Mouse (Mus musculus): ENCODE results near the gene Ntf3. TPM values are rescaled to one million over a fixed set of nuclear protein-coding genes. Genes with fewer than 3 reads are reported as not detected.

Gene Ntf3
- total RNA-seq, 2 experiments from 2014 or later: 3.7 to 4.3 TPM

DNA sequence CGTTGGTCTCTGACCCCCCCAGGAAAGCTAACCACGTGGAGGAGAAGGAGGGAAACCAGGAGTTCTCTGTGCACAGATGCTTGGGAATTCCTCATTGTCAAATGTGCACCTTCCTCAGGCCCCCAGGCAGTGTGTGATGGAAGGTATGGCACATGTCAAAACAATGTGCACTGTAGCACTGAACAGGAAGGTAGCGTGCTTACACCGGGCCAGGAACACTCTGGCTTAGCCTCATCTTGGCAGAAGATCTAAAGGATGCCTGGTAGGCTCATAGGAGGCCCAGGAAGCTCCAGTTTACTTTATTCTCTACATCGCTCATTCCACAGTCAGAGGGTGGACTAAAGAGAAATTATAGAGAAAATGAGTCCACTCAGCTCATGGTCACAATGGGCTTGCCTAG, 57.5 kb downstream of the Ntf3 start:
- DNase-seq: no peak
- intact Hi-C loops (cut with DNase I): no loop called here

GRCm38 (mm10) chr6:126108771-126109170, 57.9 kb downstream of the Ntf3 start:
- intact Hi-C loops (cut with DNase I): no loop called here
- DNase-seq: no peak

DNA sequence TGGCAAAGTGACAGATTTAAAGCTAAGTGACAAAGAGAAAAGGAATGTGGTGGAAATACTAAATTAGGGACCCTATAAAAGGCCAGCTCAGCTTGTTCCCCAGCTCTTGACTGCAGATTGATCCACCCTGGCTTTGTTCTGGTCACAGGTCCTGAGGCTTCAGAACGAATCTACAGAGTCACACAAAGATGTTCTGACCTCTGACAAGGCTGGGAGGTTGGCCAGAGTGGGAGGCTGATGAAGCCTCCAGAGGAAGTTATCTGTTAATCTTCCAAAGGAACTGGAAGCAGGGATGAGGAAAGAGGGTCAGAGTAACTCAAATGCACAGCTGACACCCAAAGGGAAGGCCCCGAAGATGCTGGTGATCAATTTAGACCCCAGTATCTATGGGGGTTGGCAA, 59.3 kb downstream of the Ntf3 start:
- DNase-seq: no peak
- intact Hi-C loops (cut with DNase I): no loop called here

DNA sequence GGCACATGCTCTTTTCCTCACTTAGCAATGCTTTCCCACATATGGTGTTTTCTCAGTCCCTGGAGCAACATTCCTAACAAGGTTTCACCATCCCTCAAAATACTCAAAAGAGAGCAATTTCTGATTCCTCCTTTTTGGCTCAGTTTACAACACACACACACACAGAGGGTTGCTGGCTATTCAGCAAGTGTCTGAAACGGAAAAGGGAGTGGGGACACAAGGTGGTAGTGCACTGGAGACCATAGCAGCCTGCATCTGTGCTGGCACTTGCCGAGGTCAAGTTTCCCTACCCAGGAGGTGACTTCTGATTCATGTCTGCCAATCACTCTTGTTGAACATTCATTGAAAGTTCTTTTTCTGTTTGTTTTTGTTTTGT, 59.9 kb downstream of the Ntf3 start:
- DNase-seq: no peak

DNA sequence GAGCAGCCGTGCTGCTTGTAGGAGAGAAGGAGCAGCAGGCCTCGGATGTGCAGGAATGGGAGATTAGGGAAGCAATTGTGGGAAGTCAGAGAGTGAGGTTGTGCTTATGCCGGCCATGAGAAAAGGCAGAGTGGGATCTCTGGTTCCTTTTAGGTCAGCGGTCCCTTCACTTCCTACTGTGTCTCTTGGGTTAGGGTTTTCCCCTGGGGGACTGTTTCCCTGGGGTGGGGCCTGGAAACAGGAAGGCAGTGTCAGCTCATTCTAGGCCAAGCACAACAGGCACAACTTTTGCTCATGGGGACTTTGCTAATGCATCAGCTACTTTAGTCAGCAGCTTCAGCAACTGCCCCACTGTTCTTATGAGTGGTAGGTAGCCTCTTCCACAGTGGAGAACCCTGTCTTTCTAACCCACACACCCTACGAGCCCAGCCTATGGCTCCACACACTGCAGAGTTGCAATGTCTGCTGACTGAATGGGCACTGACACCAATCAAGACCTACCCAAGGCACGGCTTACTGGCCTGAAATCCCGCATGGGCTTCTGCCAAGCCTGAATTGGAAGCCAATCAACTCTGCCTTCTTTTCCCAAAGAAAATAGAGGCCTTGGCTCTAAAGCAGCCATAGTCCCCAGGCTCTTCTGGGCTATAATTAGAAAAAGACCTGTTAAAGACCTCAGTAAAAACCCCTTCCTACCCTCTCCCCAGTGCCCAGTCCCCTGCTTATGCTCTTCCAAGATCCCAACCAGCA, 60.5 kb downstream of the Ntf3 start:
- peak; percentile 64 to 72 for DNase-seq
- intact Hi-C loops (cut with DNase I): no loop called here

More for the DNA sequence above, 59.9 kb downstream of the Ntf3 start:
- intact Hi-C loops (cut with DNase I): no loop called here

DNA sequence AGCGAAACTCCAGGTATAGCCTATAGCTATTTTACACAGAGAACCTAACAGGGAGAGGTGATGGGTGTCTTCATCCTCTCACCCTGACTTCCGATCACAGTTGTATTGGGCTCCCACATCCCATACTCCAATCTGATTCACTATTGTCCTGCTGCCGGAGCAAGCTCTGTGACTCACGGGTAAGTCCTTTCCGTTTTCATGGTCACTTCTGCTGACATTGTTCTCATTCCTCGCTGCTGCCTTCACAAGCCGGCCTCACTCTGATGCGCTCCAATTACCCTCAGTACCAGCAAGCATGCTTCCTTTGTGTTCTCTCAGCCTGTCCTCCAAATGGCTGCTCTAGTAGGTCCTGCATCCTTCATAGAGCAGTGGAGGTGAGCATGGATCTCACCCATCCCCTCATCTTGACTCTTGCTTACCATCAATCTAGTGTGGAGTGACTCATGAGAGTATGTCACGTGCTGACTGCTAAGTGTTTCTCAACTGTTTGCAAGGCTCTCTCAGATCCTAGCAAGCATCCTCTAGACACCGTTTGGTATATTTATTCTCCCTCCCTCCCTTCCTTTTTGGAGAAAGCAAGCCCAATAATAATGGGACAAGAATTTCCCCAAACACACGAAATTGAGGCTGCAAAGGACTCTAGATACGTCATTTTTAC, 61.5 kb downstream of the Ntf3 start:
- DNase-seq: no peak
- intact Hi-C loops (cut with DNase I): no loop called here

DNA sequence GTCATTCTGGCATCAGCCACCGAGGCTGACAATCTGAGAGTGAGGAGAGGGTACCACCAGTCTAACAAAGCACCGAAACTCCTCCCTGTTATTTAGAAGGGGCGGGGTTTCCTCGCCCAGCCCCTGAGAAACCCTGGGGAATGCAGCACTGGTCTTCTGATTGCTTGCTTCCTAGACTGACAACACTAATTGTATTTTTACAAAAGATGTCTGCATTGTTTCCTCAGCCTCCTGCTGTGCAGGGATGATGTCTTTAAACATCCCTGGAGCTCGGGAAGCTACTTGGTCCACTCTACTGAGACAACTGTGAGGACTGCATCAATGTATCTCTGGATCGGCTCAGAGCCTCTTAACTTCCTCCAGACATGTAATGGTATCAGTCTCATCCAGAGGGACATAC, 64.1 kb downstream of the Ntf3 start:
- intact Hi-C loops (cut with DNase I): loop anchor here (2.0 kb wide), 1 partner anchor 40 kb away; no protein-coding TSS in a partner anchor
- no peak for DNase-seq

GRCm38 (mm10) chr6:126102007-126102406, 64.7 kb downstream of the Ntf3 start:
- intact Hi-C loops (cut with DNase I): loop anchor here (2.0 kb wide), 1 partner anchor 41 kb away; no protein-coding TSS in a partner anchor
- DNase-seq: no peak

DNA sequence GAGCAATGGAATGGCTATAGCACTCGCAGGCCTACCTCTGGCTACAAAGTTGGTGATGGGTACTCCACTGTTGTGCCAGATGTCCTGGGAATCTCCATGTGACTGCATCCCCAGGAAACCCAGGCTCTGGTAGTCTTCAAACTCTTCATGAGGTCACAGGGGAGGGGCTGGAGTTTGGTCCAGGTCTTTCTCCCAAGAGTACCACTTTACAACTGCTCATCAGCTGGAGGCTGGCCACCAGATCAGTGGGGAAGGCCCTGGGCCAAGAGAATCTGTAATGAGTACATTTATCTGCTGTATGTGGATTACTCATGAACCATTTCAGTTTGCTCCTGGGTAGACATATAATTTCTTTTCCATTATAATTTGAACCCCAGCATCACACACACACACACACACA, 66.1 kb downstream of the Ntf3 start:
- intact Hi-C loops (cut with DNase I): no loop called here
- DNase-seq: peak; percentile 36 to 45

- intact Hi-C loops (cut with DNase I): no loop called here
- no peak for DNase-seq
These were observed 69.2 kb downstream of the Ntf3 start for GRCm38 (mm10) chr6:126097471-126097870.

DNA sequence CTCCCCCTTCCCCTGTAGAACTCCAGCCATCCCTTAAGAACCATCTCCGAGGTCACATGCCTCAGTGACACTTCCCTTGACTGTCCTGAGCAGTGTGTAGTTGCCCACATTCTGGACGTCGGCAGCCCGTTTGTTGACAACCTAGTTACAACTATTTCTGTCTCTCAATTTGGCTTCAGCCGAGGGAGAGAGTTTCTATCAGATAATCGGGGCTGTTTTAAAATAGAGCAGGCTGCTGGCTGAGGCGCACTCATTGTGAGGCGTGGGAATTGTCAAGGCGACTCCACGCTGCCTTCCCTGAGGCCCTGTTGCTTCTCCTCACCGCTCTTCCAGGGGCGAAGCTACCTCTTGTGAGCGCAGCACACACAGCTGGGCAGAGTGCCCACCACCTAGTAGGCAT, 70.6 kb downstream of the Ntf3 start:
- DNase-seq: peak; percentile 58 to 65

DNA sequence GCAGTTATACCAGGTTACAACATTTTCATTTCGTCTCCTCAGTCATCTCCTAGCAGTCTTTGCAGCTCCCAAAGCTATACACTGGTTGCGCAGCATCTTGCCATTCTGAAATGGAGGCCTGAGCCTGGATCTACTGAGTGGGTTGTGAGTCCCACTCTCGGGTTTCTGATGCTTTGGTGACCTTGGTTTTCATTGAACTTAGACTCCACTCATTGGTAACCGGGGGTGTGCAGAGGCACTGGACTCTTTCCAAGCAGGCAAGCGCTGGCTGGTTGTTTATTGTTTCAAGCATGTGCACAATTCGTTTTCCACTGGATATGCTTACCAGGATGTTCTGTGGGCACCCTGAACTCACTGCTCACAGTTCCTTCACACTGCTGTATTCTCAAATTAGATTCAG, 71.7 kb downstream of the Ntf3 start:
- no peak for DNase-seq
- intact Hi-C loops (cut with DNase I): no loop called here

More for the DNA sequence above, 70.6 kb downstream of the Ntf3 start:
- intact Hi-C loops (cut with DNase I): no loop called here

DNA sequence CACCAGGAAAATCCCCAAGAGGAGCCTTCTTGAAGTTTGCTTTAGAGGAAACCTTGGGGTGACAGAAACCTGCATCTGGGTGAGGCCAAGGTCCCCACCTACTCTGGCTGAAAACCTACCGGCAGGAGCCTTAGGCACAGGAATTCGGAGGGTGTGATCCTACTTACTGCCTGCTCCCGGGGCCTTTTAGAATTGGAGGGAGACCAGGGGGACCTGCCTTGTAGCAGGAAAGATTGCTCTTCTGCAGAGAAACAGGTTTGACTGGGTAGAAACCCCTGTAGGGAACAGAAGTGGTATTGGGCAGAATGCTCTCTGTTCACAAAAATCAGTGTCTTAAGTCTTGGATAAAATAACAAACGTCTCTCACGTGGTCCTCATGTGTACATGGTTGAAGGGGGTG, 74.7 kb downstream of the Ntf3 start:
- no peak for DNase-seq
- intact Hi-C loops (cut with DNase I): no loop called here

GRCm38 (mm10) chr6:126090063-126090462, 76.6 kb downstream of the Ntf3 start:
- DNase-seq: no peak

GRCm38 (mm10) chr6:126088489-126089265, 78.0 kb downstream of the Ntf3 start:
- intact Hi-C loops (cut with DNase I): no loop called here
- no peak for DNase-seq

More at GRCm38 (mm10) chr6:126090063-126090462, 76.6 kb downstream of the Ntf3 start:
- intact Hi-C loops (cut with DNase I): no loop called here

DNA sequence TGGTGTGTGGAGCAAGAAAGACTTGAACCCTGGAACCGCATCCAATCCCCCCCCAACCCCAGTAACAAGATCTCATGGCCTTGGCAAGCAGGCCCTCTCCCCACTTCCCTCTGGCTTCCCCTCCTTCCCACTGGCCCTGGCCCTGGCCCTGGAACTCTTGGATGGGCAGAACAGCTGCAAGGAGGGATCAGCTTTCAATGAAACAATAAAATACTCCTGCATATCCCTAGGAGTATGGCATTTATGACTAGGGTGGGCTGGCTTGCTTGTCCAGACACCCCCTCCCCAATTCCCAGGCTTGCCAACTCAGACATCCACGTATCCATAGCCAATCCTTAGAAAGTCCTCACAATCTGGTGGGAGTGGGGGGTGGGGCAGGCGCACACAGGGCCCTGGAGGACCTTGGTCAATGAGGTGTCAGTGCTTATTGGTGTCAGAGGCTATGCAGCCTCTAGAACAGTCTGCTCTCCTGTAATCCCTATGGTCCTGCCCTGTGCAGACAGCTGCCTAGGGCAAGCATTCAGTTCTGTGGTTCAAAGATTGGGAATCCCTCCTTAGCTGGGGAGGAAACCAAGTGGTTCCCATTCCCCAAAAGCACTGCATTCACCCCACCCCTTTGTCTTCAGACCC, 80.3 kb downstream of the Ntf3 start:
- DNase-seq: no peak
- intact Hi-C loops (cut with DNase I): no loop called here

- DNase-seq: no peak
- intact Hi-C loops (cut with DNase I): no loop called here
These were observed 86.2 kb downstream of the Ntf3 start for GRCm38 (mm10) chr6:126080531-126080930.

- DNase-seq: peak; percentile 17 to 18
These were observed 109.0 kb downstream of the Ntf3 start for GRCm38 (mm10) chr6:126057706-126058105.

DNA sequence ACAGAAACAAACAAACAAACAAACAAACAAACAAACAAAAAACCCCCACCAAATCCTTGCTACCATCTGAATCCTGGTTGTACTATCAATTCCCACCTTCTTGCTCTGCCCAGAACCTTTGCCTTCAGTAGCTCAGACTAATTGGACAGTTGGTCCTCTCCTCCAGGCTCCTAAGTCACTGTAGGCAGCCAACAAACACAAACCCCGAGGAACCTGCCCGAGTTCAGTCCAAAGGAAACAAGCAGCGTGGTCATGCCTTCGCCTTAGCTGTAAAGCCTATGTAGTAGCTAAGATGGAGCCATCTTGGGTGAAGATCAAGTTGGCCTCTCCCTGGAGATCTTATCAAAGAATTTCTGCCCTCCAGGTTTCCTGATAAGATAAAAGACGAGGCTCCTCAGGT, 113.6 kb downstream of the Ntf3 start:
- no peak for DNase-seq
- intact Hi-C loops (cut with DNase I): no loop called here

More at GRCm38 (mm10) chr6:126057706-126058105, 109.0 kb downstream of the Ntf3 start:
- intact Hi-C loops (cut with DNase I): no loop called here
